Mouse (Mus musculus): ENCODE measurements around the gene Tert.

- TF ChIP-seq MYOD1 (IDR thresholded peaks at IDR 0.05; ENCODE audit: control insufficient read depth, insufficient read length, low read depth) (no peak), CTCF (IDR thresholded peaks at IDR 0.05; ENCODE audit: control insufficient read depth, insufficient read depth, insufficient read length) (no peak), MAX (IDR thresholded peaks at IDR 0.05) (no peak), USF1 (IDR thresholded peaks at IDR 0.05; ENCODE audit: low read depth) (no peak)
These were observed 5.1 kb downstream of the Tert start for GRCm38 (mm10) chr13:73631837-73632236.
